Mouse (Mus musculus) midbrain, embryonic 10.5 days (tissue): ENCODE measurements around the gene Lrrfip2. TPM values are rescaled to one million over a fixed set of nuclear protein-coding genes. Genes with fewer than 3 reads are reported as not detected.

Source experiments
- DNase-seq: peaks from one replicate; pipeline ENCODE4 v3.0.0-alpha.2; 2017; ENCODE audit warnings: low spot score
- H3K27ac ChIP-seq: fragments of 300-500 bp; sonication (generic); replicated peaks from 2 replicates; pipeline ENCODE4 v1.5.1; 2016; ENCODE audit warnings: mild to moderate bottlenecking
- H3K27me3 ChIP-seq: fragments of 300-500 bp; sonication (generic); 2 replicates; pipeline ENCODE4 v1.6.1; 2016; ENCODE audit warnings: low read depth, mild to moderate bottlenecking; ENCODE audit not compliant: poor library complexity, severe bottlenecking
- H3K36me3 ChIP-seq: fragments of 300-500 bp; sonication (generic); 2 replicates; pipeline ENCODE4 v1.6.1; 2016; ENCODE audit warnings: mild to moderate bottlenecking, moderate library complexity
- H3K4me1 ChIP-seq: fragments of 300-500 bp; sonication (generic); 2 replicates; pipeline ENCODE4 v1.6.1; 2016
- H3K4me3 ChIP-seq: fragments of 300-500 bp; sonication (generic); 2 replicates; pipeline ENCODE4 v1.5.1; 2016; ENCODE audit warnings: mild to moderate bottlenecking, moderate library complexity
- H3K9me3 ChIP-seq: fragments of 300-500 bp; sonication (generic); replicated peaks from 2 replicates; pipeline ENCODE4 v1.6.1; 2016; ENCODE audit warnings: mild to moderate bottlenecking
- WGBS: fragments of 180-500 bp; shearing (Covaris S2); methylation state at CpG from one replicate; pipeline ENCODE4 v1.1.7; 2016; 5-methylcytosine and 5-hydroxymethylcytosine counted together
- polyA plus RNA-seq: library from polyadenylated mRNA; unstranded; fragments of >200 nt; fragmentation: Nextera tagmentation; extraction: Ambion mirVana; gene quantifications from 2 replicates; pipeline ENCODE4 v1.2.1, GENCODE M21; 2016

Lrrfip2 gene
- polyA plus RNA-seq, 1 experiment from 2014 or later, result 39.5 TPM

DNA sequence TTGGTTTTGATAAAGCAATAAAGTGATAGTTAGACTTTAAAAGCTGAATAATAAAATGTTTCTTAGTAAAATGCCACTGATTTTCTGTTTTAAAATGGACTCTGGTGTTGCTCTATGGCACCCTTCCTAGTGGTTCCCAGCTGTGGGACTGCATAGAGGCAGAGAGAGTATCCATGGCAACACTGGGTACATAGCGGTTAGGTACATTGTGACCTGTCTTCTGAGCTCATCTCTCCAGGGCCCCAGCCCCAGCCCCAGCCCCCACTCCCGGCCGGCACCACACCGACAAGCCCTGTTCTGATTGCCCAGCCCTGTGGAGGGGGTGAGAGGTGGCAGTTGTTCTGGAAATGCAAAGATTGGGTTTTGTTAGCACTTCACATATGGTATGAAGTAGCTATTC lies 67.5 kb downstream of the Lrrfip2 start:
- H3K4me1 ChIP-seq, result peaks cover 7% of the 10 kb centered on the region
- 34% methylated on average over 4 of the region's 4 CpGs for WGBS
- peaks cover 17% of the 10 kb centered on the region for H3K36me3 ChIP-seq
- no peak overlapping the region for H3K27ac ChIP-seq
- no peaks in the 10 kb centered on the region for H3K9me3 ChIP-seq
- no peak overlapping the region for H3K4me3 ChIP-seq
- no peak for DNase-seq
- H3K27me3 ChIP-seq, result no peaks in the 10 kb centered on the region

DNA sequence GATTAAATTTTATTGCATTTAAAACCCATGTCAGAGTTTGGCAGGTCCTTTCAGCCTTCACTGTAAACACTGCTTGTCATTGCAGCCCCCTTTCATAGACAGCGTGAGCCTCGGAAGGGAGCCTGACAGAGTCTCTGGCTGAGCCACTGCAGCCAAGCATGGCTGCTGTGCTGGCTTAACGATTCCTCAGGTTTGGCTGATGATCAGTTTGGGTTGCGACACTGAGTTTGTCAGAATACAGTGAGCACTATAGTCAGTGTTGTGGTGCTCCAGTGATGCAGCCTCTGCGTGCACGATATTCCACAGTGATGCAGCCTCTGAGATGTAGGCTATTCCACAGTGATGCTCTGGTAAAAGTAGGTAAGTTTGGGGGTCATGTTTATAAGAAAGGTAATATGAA lies 69.5 kb downstream of the Lrrfip2 start:
- H3K36me3 ChIP-seq, result peaks cover 34% of the 10 kb centered on the region
- H3K27me3 ChIP-seq, result no peaks in the 10 kb centered on the region
- H3K9me3 ChIP-seq, result no peaks in the 10 kb centered on the region
- peaks cover 7% of the 10 kb centered on the region for H3K4me1 ChIP-seq
- DNase-seq, result no peak
- H3K4me3 ChIP-seq, result no peak overlapping the region
- WGBS, result 92% methylated on average over 6 of the region's 6 CpGs
- H3K27ac ChIP-seq, result no peak overlapping the region

DNA sequence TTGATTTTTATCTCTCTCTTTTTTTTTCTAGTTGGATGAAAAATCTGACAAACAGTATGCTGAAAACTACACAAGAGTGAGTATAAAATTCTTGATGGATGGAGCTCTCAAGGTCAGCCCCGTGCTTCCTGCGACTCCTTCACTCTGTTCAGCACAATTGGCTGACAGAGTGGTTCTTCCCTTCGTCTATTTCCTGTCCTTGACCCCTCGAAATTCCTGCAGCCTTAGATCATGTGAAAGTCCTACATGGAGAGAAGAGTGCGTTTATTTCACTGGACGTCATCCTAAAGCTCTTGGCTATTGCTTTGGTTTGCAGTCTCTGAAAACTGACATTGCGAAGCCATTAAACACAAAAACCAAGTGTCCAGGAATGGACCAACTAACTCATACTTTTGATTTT lies 71.3 kb downstream of the Lrrfip2 start:
- H3K27ac ChIP-seq, result no peak overlapping the region
- H3K27me3 ChIP-seq, result no peaks in the 10 kb centered on the region
- no peaks in the 10 kb centered on the region for H3K9me3 ChIP-seq
- H3K4me1 ChIP-seq, result peaks cover 7% of the 10 kb centered on the region
- 90% methylated on average over 7 of the region's 7 CpGs for WGBS
- DNase-seq, result no peak
- peaks cover 42% of the 10 kb centered on the region for H3K36me3 ChIP-seq
- no peak overlapping the region for H3K4me3 ChIP-seq

DNA sequence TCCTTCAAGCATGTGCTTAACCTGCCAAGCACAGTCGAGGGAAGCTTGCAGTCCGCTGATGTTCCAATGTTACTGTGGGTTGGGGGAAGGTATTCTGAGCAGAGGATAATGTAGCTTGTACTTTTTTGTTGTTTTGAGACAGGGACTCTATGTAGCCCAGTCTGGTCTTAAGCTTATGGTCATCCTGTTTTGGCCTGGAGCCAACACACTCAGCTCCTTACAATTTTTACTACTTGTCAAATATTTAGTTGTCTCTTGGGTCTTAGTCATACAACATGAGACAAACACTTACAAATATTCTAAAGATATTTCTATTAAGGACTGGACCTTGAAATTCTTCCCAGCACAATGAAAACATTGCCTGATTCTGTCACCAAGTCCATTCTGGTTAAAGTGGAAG lies 75.8 kb downstream of the Lrrfip2 start:
- no peak overlapping the region for H3K4me3 ChIP-seq
- no peak for DNase-seq
- no peaks in the 10 kb centered on the region for H3K9me3 ChIP-seq
- no peaks in the 10 kb centered on the region for H3K4me1 ChIP-seq
- H3K27me3 ChIP-seq, result no peaks in the 10 kb centered on the region
- 100% methylated on average over 2 of the region's 2 CpGs for WGBS
- H3K36me3 ChIP-seq, result peaks cover 39% of the 10 kb centered on the region
- no peak overlapping the region for H3K27ac ChIP-seq

DNA sequence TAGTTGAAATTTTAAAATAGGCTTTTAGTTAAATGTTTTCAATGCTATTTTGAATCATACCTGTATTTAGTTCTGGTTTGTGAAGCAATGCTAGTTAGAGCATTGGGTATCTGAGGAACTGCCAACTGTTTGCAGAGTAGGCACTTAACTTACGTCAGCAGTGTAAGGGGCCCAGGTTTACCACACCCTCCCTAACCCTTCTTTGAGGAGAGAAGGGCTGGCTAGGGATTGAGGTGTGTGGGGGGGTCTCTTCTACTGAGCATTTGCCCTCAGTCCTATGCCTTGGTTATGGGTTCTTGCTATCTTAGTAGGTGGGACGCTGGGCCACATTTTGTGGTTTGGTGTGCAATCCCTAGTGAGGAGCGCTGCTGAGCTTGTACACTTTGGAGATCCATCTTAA lies 79.7 kb downstream of the Lrrfip2 start:
- Histone ChIP-seq H3K36me3 (peaks cover 26% of the 10 kb centered on the region), H3K27me3 (no peaks in the 10 kb centered on the region), H3K4me3 (no peak overlapping the region), H3K4me1 (no peaks in the 10 kb centered on the region), H3K9me3 (no peaks in the 10 kb centered on the region), H3K27ac (no peak overlapping the region)
- 95% methylated on average over 3 of the region's 3 CpGs for WGBS
- no peak for DNase-seq

DNA sequence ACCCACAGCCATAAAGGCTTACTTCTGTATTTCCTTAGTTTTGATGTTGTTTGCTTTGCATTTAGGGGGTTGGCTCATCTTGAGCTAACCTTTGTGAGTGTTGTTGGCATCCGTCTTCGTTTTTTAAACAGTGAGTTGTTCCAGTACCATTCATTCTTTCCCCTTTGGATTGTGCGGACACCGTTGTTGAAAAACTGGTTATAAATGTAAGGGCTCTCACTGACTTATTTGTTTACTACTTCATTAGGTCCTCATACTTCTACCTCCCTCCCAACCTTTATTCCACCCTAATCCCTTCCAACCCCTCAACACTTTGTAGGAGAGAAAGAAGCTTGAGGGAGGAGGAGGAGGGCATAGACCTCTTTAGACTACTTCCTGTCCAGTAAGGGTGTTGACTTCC lies 80.3 kb downstream of the Lrrfip2 start:
- no peak for DNase-seq
- Histone ChIP-seq H3K4me1 (no peaks in the 10 kb centered on the region), H3K9me3 (no peaks in the 10 kb centered on the region), H3K36me3 (peaks cover 29% of the 10 kb centered on the region), H3K27ac (no peak overlapping the region), H3K27me3 (no peaks in the 10 kb centered on the region), H3K4me3 (no peak overlapping the region)
- WGBS, result 95% methylated on average over 4 of the region's 4 CpGs

DNA sequence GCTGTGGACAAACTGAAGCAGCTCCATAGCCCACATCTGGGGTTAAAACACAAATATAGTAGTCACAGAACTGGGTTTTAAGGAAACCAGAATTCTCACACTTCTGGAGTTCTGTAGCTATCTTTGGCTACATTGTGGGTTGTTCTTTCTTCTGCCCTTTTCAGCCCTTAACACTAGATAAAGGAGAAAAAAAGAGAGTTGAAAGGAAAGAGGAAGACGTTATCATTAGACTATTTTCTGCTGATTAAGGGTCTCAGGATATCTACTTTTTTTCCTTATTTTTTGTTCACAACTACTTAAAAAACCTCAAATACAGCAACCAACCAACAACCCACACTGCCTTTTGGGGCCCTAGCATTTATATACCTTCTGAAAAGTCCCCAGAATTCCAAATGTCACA lies 80.9 kb downstream of the Lrrfip2 start:
- Histone ChIP-seq H3K36me3 (peaks cover 30% of the 10 kb centered on the region), H3K9me3 (no peaks in the 10 kb centered on the region), H3K4me3 (no peak overlapping the region), H3K27ac (no peak overlapping the region), H3K27me3 (no peaks in the 10 kb centered on the region), H3K4me1 (no peaks in the 10 kb centered on the region)
- no peak for DNase-seq
- WGBS, result 97% methylated on average over 1 of the region's 1 CpGs

DNA sequence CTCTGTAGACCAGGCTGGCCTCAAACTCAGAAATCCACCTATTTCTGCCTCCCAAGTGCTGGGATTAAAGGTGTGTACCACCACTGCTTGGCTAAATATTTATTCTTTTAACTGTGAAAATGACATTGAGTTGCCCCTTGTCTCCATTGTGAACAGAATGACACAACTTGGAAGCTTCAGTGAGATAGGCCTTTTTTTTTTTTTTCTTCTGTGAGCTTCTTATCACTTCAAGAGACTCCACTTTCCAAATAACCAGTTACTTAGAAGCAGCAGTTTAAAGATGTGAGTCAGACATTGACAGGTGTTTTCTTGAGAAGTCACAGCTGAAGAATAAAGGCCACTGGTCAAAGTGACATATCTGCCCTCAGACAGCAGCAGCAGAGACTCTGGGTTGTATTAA lies 82.8 kb downstream of the Lrrfip2 start:
- Histone ChIP-seq H3K27ac (no peak overlapping the region), H3K36me3 (peaks cover 32% of the 10 kb centered on the region), H3K9me3 (no peaks in the 10 kb centered on the region), H3K4me1 (no peaks in the 10 kb centered on the region), H3K4me3 (no peak overlapping the region), H3K27me3 (no peaks in the 10 kb centered on the region)
- no peak for DNase-seq

DNA sequence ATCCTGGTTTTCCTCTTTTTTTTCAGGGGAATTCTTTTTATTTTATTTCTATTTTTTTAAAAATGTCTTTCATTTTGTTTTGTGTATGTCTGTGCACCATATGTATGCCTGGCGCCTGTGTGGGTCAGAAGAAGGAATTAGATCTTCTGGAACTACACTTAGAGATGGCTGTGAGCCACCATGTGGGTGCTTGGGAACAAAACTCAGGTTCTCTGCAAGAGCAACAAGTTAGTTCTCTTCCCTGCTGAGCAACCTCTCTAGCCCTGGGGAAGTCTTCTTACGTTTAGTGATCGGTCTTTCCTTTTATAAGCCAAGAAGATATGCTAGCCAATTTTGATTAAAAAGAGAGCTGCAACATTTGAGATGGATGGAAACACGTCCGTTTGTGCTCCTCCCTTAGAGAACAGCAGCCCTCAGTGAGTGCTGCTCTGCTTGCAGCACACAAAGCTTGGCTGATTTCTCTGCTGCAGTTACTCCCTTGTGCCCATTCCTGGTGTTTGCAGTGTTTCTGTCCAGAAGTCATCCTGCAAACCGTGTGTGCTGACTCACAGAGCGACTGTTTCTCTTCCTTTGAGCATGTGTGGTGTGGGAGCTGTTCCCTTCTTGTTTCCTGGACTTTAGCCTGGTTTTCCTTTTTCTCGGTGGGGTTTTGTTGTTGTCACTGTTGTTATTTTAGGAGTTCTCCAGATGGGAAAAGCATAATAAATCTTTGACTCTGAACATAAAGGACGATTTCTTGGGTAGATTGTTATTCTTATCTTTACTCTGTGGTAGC lies 87.4 kb downstream of the Lrrfip2 start:
- WGBS, result 85% methylated on average over 9 of the region's 9 CpGs
- Histone ChIP-seq H3K27me3 (no peaks in the 10 kb centered on the region), H3K4me3 (no peak overlapping the region), H3K9me3 (no peaks in the 10 kb centered on the region), H3K36me3 (peaks cover 46% of the 10 kb centered on the region), H3K27ac (no peak overlapping the region), H3K4me1 (no peaks in the 10 kb centered on the region)
- DNase-seq, result no peak

DNA sequence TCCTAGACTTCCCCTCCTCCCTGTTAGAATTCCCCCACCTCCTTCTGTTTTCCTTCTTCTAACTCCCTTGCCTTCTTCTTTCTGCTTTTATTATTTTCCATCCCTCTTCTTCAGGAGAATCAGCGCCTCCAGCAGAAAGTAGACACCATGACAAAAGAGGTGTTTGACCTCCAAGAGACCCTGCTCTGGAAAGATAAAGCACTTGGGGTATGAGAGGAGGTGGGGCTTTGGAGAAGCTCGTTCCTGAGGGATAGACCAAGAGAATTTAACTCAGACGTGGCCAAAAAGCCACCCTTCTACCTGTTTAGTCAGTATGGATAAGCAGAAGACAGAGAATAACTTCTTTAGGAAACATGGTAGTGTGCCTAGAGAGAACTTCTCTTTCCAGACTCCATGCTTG lies 90.3 kb downstream of the Lrrfip2 start:
- Histone ChIP-seq H3K4me1 (no peaks in the 10 kb centered on the region), H3K27ac (no peak overlapping the region), H3K27me3 (no peaks in the 10 kb centered on the region), H3K9me3 (no peaks in the 10 kb centered on the region), H3K36me3 (peaks cover 30% of the 10 kb centered on the region), H3K4me3 (no peak overlapping the region)
- 65% methylated on average over 3 of the region's 3 CpGs for WGBS
- no peak for DNase-seq

DNA sequence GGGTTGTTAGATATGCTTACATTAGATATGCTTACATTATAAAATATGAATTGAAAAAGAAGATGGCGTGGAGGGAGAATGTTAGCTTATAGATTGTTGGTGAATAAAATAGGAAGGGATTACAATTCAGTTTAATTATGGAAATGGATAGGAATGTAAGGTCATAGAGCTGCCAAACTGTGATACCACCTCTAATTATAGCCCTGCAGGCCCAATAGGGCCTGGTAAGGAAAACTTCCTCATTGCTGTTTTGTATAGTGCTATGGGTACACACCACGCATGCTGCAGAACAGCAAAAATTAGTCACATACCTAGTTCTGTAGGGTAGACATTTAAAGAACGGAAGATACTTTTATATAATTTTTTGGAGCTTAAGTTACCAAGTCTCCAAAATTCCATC lies 90.8 kb downstream of the Lrrfip2 start:
- Histone ChIP-seq H3K27ac (no peak overlapping the region), H3K36me3 (peaks cover 25% of the 10 kb centered on the region), H3K27me3 (no peaks in the 10 kb centered on the region), H3K4me1 (no peaks in the 10 kb centered on the region), H3K9me3 (no peaks in the 10 kb centered on the region), H3K4me3 (no peak overlapping the region)
- no peak for DNase-seq
- 96% methylated on average over 3 of the region's 3 CpGs for WGBS

DNA sequence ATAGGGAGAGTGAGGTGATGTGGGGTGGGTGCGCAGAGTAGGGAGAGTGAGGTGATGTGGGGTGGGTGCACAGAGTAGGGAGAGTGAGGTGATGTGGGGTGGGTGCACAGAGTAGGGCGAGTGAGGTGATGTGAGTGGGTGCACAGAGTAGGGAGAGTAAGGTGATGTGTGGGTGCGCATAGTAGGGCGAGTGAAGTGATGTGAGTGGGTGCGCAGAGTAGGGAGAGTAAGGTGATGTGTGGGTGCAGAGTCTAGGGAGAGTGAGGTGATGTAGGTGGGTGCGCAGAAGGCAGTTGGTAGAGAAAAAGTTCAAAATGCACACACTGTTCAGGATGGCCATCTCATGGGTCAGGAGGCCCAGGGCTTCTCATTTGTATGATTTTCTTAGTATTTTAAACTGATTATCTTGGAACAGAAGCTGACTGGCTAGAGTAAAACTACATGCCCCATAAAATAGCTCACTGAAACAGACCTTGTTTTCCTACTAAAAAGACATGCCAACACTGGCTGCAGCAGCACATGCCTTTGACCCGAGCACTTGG lies 91.8 kb downstream of the Lrrfip2 start:
- Histone ChIP-seq H3K4me3 (no peak overlapping the region), H3K9me3 (no peaks in the 10 kb centered on the region), H3K27me3 (no peaks in the 10 kb centered on the region), H3K36me3 (peaks cover 34% of the 10 kb centered on the region), H3K4me1 (no peaks in the 10 kb centered on the region), H3K27ac (no peak overlapping the region)
- DNase-seq, result no peak
- 90% methylated on average over 7 of the region's 7 CpGs for WGBS

DNA sequence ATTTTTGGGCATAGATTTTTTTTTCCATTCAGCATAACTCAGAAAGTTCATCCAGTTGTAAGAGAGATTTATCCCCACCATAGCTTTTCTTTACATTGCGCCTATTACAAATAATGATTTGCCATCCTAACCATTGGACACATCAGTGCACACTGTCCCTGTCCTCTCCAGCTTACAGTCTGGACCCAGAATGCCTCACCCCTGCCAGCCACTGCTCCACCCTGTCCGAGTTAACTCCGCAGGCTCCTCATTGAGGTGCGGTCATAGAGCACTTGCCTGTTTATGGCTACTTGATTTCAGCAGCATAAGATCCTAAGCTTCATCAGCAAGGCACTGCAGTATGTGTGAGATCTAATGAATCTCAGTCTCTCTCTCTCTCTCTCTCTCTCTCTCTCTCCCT lies 93.0 kb downstream of the Lrrfip2 start:
- no peak overlapping the region for H3K27ac ChIP-seq
- 90% methylated on average over 4 of the region's 4 CpGs for whole genome bisulfite sequencing
- peaks cover 42% of the 10 kb centered on the region for H3K36me3 ChIP-seq
- H3K4me3 ChIP-seq, result no peak overlapping the region
- DNase-seq, result no peak
- no peaks in the 10 kb centered on the region for H3K4me1 ChIP-seq
- no peaks in the 10 kb centered on the region for H3K9me3 ChIP-seq
- no peaks in the 10 kb centered on the region for H3K27me3 ChIP-seq
